Mouse (Mus musculus) limb, embryonic 10.5 days (tissue): Measurements from ENCODE around the gene Fam53b. TPM values are rescaled to one million over a fixed set of nuclear protein-coding genes. Genes with fewer than 3 reads are reported as not detected.

Experiments used
- DNase-seq: peaks from one replicate; pipeline ENCODE4 v3.0.0-alpha.2; 2017; ENCODE audit warnings: low spot score
- H3K27ac ChIP-seq: fragments of 300-500 bp; sonication (generic); 2 replicates; pipeline ENCODE4 v1.5.1; 2016; ENCODE audit warnings: mild to moderate bottlenecking
- H3K27me3 ChIP-seq: fragments of 300-500 bp; sonication (generic); 2 replicates; pipeline ENCODE4 v1.6.1; 2016; ENCODE audit warnings: low read depth, mild to moderate bottlenecking; ENCODE audit not compliant: poor library complexity, severe bottlenecking
- H3K36me3 ChIP-seq: fragments of 300-500 bp; sonication (generic); 2 replicates; pipeline ENCODE4 v1.6.1; 2016; ENCODE audit warnings: mild to moderate bottlenecking, moderate library complexity
- H3K4me1 ChIP-seq: fragments of 300-500 bp; sonication (generic); 2 replicates; pipeline ENCODE4 v1.6.1; 2016
- H3K4me3 ChIP-seq: fragments of 300-500 bp; sonication (generic); 2 replicates; pipeline ENCODE4 v1.5.1; 2016; ENCODE audit warnings: mild to moderate bottlenecking, moderate library complexity
- H3K9me3 ChIP-seq: fragments of 300-500 bp; sonication (generic); replicated peaks from 2 replicates; pipeline ENCODE4 v1.6.1; 2016; ENCODE audit warnings: mild to moderate bottlenecking
- WGBS: fragments of 180-500 bp; shearing (Covaris S2); methylation state at CpG from one replicate; pipeline ENCODE4 v1.1.7; 2016; 5-methylcytosine and 5-hydroxymethylcytosine counted together
- polyA plus RNA-seq: library from polyadenylated mRNA; unstranded; fragments of >200 nt; fragmentation: Nextera tagmentation; extraction: Ambion mirVana; gene quantifications from 2 replicates; pipeline ENCODE4 v1.2.1, GENCODE M21; 2016

Gene Fam53b
- polyA plus RNA-seq, 1 experiment from 2014 or later: 32.7 TPM

GRCm38 (mm10) chr7:132682336-132682735 lies 131.3 kb downstream of the Fam53b start:
- H3K4me3 ChIP-seq: no peak overlapping the region
- H3K27me3 ChIP-seq: no peaks in the 10 kb centered on the region
- peaks cover 9% of the 10 kb centered on the region for H3K4me1 ChIP-seq
- H3K9me3 ChIP-seq: no peaks in the 10 kb centered on the region
- DNase-seq: no peak
- H3K36me3 ChIP-seq: no peaks in the 10 kb centered on the region
- WGBS: 92% methylated on average over 3 of the region's 3 CpGs
- H3K27ac ChIP-seq: no peak overlapping the region

- Histone ChIP-seq H3K36me3 (no peaks in the 10 kb centered on the region), H3K4me3 (no peak overlapping the region), H3K9me3 (no peaks in the 10 kb centered on the region), H3K27ac (no peak overlapping the region), H3K4me1 (peaks cover 5% of the 10 kb centered on the region), H3K27me3 (no peaks in the 10 kb centered on the region)
- WGBS: 86% methylated on average over 1 of the region's 1 CpGs
- no peak for DNase-seq
These were observed 131.9 kb downstream of the Fam53b start for GRCm38 (mm10) chr7:132681831-132682230.

- 89% methylated on average over 11 of the region's 11 CpGs for WGBS
- Histone ChIP-seq H3K27me3 (no peaks in the 10 kb centered on the region), H3K4me3 (no peak overlapping the region), H3K27ac (no peak overlapping the region), H3K36me3 (no peaks in the 10 kb centered on the region), H3K4me1 (0 out of 2 replicates have a peak, but pooled peaks cover 3% of the 10 kb centered on the region), H3K9me3 (no peaks in the 10 kb centered on the region)
- DNase-seq: no peak
These were observed 132.4 kb downstream of the Fam53b start for GRCm38 (mm10) chr7:132681296-132681695.

GRCm38 (mm10) chr7:132679549-132679948 lies 134.1 kb downstream of the Fam53b start:
- no peak overlapping the region for H3K4me3 ChIP-seq
- WGBS: 75% methylated on average over 6 of the region's 6 CpGs
- 0 out of 2 replicates have a peak, but pooled peaks cover 3% of the 10 kb centered on the region for H3K4me1 ChIP-seq
- H3K9me3 ChIP-seq: no peaks in the 10 kb centered on the region
- no peak overlapping the region for H3K27ac ChIP-seq
- H3K36me3 ChIP-seq: no peaks in the 10 kb centered on the region
- no peak for DNase-seq
- H3K27me3 ChIP-seq: no peaks in the 10 kb centered on the region

- WGBS: 86% methylated on average over 4 of the region's 4 CpGs
- DNase-seq: no peak
These were observed 134.6 kb downstream of the Fam53b start for GRCm38 (mm10) chr7:132679117-132679516.

GRCm38 (mm10) chr7:132675922-132676321 lies 137.8 kb downstream of the Fam53b start:
- Histone ChIP-seq H3K9me3 (no peaks in the 10 kb centered on the region), H3K4me1 (no peaks in the 10 kb centered on the region), H3K27me3 (no peaks in the 10 kb centered on the region), H3K36me3 (no peaks in the 10 kb centered on the region), H3K4me3 (no peak overlapping the region), H3K27ac (no peak overlapping the region)
- 89% methylated on average over 2 of the region's 2 CpGs for WGBS
- DNase-seq: no peak

More at GRCm38 (mm10) chr7:132679117-132679516, 134.6 kb downstream of the Fam53b start:
- Histone ChIP-seq H3K27me3 (no peaks in the 10 kb centered on the region), H3K4me3 (no peak overlapping the region), H3K4me1 (0 out of 2 replicates have a peak, but pooled peaks cover 3% of the 10 kb centered on the region), H3K36me3 (no peaks in the 10 kb centered on the region), H3K9me3 (no peaks in the 10 kb centered on the region), H3K27ac (no peak overlapping the region)

- no peak for DNase-seq
- H3K4me1 ChIP-seq: no peaks in the 10 kb centered on the region
- WGBS: 70% methylated on average over 17 of the region's 17 CpGs
- no peaks in the 10 kb centered on the region for H3K36me3 ChIP-seq
- no peaks in the 10 kb centered on the region for H3K27me3 ChIP-seq
- no peaks in the 10 kb centered on the region for H3K9me3 ChIP-seq
- H3K4me3 ChIP-seq: no peak overlapping the region
- H3K27ac ChIP-seq: peak overlapping the region; percentile 21; the same call in 1 of the 2 replicates
These were observed 139.5 kb downstream of the Fam53b start for GRCm38 (mm10) chr7:132673931-132674755.

- 74% methylated on average over 7 of the region's 7 CpGs for WGBS
- no peak for DNase-seq
- Histone ChIP-seq H3K36me3 (no peaks in the 10 kb centered on the region), H3K27me3 (no peaks in the 10 kb centered on the region), H3K4me1 (no peaks in the 10 kb centered on the region), H3K4me3 (no peak overlapping the region), H3K9me3 (no peaks in the 10 kb centered on the region), H3K27ac (no peak overlapping the region)
These were observed 141.2 kb downstream of the Fam53b start for GRCm38 (mm10) chr7:132672481-132672959.

GRCm38 (mm10) chr7:132670863-132671165 lies 142.9 kb downstream of the Fam53b start:
- H3K27me3 ChIP-seq: no peaks in the 10 kb centered on the region
- peaks cover 8% of the 10 kb centered on the region for H3K4me1 ChIP-seq
- DNase-seq: no peak
- no peaks in the 10 kb centered on the region for H3K36me3 ChIP-seq
- no peak overlapping the region for H3K4me3 ChIP-seq
- 96% methylated on average over 3 of the region's 3 CpGs for WGBS
- H3K9me3 ChIP-seq: no peaks in the 10 kb centered on the region
- H3K27ac ChIP-seq: no peak overlapping the region

GRCm38 (mm10) chr7:132669999-132670862 lies 143.5 kb downstream of the Fam53b start:
- Histone ChIP-seq H3K27ac (no peak overlapping the region), H3K36me3 (no peaks in the 10 kb centered on the region), H3K27me3 (no peaks in the 10 kb centered on the region), H3K9me3 (no peaks in the 10 kb centered on the region), H3K4me1 (peaks cover 13% of the 10 kb centered on the region), H3K4me3 (no peak overlapping the region)
- no peak for DNase-seq
- 91% methylated on average over 20 of the region's 20 CpGs for WGBS

GRCm38 (mm10) chr7:132668604-132669003 lies 145.1 kb downstream of the Fam53b start:
- no peak for DNase-seq
- Histone ChIP-seq H3K4me3 (no peak overlapping the region), H3K27ac (no peak overlapping the region), H3K36me3 (no peaks in the 10 kb centered on the region), H3K27me3 (no peaks in the 10 kb centered on the region), H3K4me1 (peaks cover 24% of the 10 kb centered on the region), H3K9me3 (no peaks in the 10 kb centered on the region)
- WGBS: 94% methylated on average over 2 of the region's 2 CpGs

- Histone ChIP-seq H3K27me3 (no peaks in the 10 kb centered on the region), H3K4me1 (peaks cover 32% of the 10 kb centered on the region), H3K36me3 (no peaks in the 10 kb centered on the region)
These were observed 147.2 kb downstream of the Fam53b start for GRCm38 (mm10) chr7:132666516-132666915.

More at GRCm38 (mm10) chr7:132666516-132666915, 147.2 kb downstream of the Fam53b start:
- Histone ChIP-seq H3K9me3 (no peaks in the 10 kb centered on the region), H3K4me3 (no peak overlapping the region), H3K27ac (no peak overlapping the region)
- 79% methylated on average over 4 of the region's 4 CpGs for WGBS
- DNase-seq: no peak
